Mouse (Mus musculus) retina, postnatal 7 days (tissue): ENCODE measurements around the gene Acap2.
A peak's percentile ranks its signal among the peaks of the same experiment; 100 is the strongest.

Source experiments
- DNase-seq: peaks from one replicate; pipeline ENCODE4 v3.0.0-alpha.2; 2012; ENCODE audit warnings: low read depth, low spot score

The Acap2 gene

GRCm38 (mm10) chr16:31205726-31206125 is 4.7 kb upstream of the Acap2 start:
- no peak for DNase-seq

GRCm38 (mm10) chr16:31205187-31205586 is 4.1 kb upstream of the Acap2 start:
- no peak for DNase-seq

GRCm38 (mm10) chr16:31204216-31204615 is 3.2 kb upstream of the Acap2 start:
- no peak for DNase-seq

- no peak for DNase-seq
These were observed 659 bp upstream of the Acap2 start for GRCm38 (mm10) chr16:31201704-31202103.

- DNase-seq = peak; percentile 17
These were observed 887 bp downstream of the Acap2 start for GRCm38 (mm10) chr16:31199926-31200789.

- no peak for DNase-seq
These were observed 1.5 kb downstream of the Acap2 start for GRCm38 (mm10) chr16:31199591-31199925.

- DNase-seq = no peak
These were observed 4.1 kb downstream of the Acap2 start for GRCm38 (mm10) chr16:31196971-31197370.

GRCm38 (mm10) chr16:31192526-31192925 is 8.5 kb downstream of the Acap2 start:
- no peak for DNase-seq

- no peak for DNase-seq
These were observed 9.2 kb downstream of the Acap2 start for GRCm38 (mm10) chr16:31191818-31192217.

- no peak for DNase-seq
These were observed 10.6 kb downstream of the Acap2 start for GRCm38 (mm10) chr16:31190426-31190825.

GRCm38 (mm10) chr16:31189291-31189690 is 11.8 kb downstream of the Acap2 start:
- no peak for DNase-seq

GRCm38 (mm10) chr16:31188799-31189198 is 12.2 kb downstream of the Acap2 start:
- no peak for DNase-seq

GRCm38 (mm10) chr16:31188270-31188669 is 12.8 kb downstream of the Acap2 start:
- DNase-seq = no peak

GRCm38 (mm10) chr16:31187192-31187591 is 13.9 kb downstream of the Acap2 start:
- DNase-seq = no peak

- DNase-seq = no peak
These were observed 15.3 kb downstream of the Acap2 start for GRCm38 (mm10) chr16:31185757-31186156.

GRCm38 (mm10) chr16:31184727-31185126 is 16.3 kb downstream of the Acap2 start:
- no peak for DNase-seq

- no peak for DNase-seq
These were observed 18.5 kb downstream of the Acap2 start for GRCm38 (mm10) chr16:31182576-31182975.

- DNase-seq = no peak
These were observed 20.2 kb downstream of the Acap2 start for GRCm38 (mm10) chr16:31180843-31181242.

- DNase-seq = no peak
These were observed 21.7 kb downstream of the Acap2 start for GRCm38 (mm10) chr16:31179384-31179783.

- no peak for DNase-seq
These were observed 26.0 kb downstream of the Acap2 start for GRCm38 (mm10) chr16:31174880-31175638.

- no peak for DNase-seq
These were observed 28.8 kb downstream of the Acap2 start for GRCm38 (mm10) chr16:31172229-31172628.

- DNase-seq = no peak
These were observed 29.6 kb downstream of the Acap2 start for GRCm38 (mm10) chr16:31171418-31171817.

- DNase-seq = no peak
These were observed 30.7 kb downstream of the Acap2 start for GRCm38 (mm10) chr16:31170297-31170696.
